Mouse (Mus musculus): ENCODE data around the gene Vwa1. TPM values are rescaled to one million over a fixed set of nuclear protein-coding genes. Genes with fewer than 3 reads are reported as not detected.
A peak's percentile ranks its signal among the peaks of the same experiment; 100 is the strongest.

Vwa1 gene
- polyA plus RNA-seq, 1 experiment from 2014 or later, result 6.5 TPM

DNA sequence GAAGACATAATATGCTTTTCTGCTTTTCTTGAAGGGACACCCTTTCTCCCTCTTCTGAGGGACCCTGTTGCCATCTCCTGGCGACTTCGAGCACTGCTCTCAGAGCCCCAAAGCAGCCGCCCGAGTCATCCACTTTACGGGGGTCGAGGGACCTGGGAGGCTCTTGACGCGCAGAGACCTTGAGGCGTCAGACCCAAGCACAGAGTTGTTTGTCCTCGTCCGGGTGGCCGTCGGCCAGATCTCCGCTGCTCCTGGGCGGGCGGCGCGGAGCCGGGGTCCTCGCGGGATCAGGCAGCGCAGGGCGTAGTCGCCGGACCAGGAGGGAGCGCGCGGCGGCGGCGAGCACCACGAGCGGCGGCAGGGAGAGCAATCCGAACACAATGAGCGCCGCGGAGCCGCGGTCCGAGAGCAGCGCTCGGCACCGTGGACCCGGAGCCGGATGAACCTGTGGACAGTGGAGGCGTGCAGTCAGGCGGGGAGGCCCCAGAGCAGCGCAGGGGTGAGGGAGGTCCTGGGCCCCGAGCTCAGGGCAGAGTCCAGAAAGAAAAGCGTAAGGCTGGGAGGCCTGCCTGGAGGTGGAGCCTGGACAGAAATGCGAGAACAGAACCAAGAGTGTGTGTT is 9.7 kb upstream of the Vwa1 start:
- TF ChIP-seq CTCF (IDR thresholded peaks at IDR 0.05), result peak; percentile 82
- TF ChIP-seq EP300 (IDR thresholded peaks at IDR 0.05), result no peak

GRCm38 (mm10) chr4:155783486-155784080 is 9.1 kb upstream of the Vwa1 start:
- DNase-seq (ENCODE audit: low spot score) (no peak), ATAC-seq (no peak)
- Histone ChIP-seq H3K27me3 (replicated peaks; ENCODE audit: insufficient read depth, low read length) (no peaks in the 10 kb centered on the region), H3K9ac (replicated peaks; ENCODE audit: low read depth) (no peak overlapping the region), H3K27ac (ENCODE audit: low read length) (no peak overlapping the region; the same call in 1 of the 2 replicates), H3K4me2 (replicated peaks; ENCODE audit: low read depth, low read length) (peak overlapping the region; percentile 61), H3K4me1 (ENCODE audit: insufficient read depth, low read depth, low read length) (no peaks in the 10 kb centered on the region), H3K36me3 (ENCODE audit: insufficient read depth, low read length) (no peaks in the 10 kb centered on the region), H3K9me3 (ENCODE audit: low read length) (no peaks in the 10 kb centered on the region), H3K4me3 (ENCODE audit: low read depth, low read length) (peak overlapping the region; percentile 47)
- 35% methylated on average over 16 of the region's 16 CpGs for WGBS
- TF ChIP-seq CTCF (IDR thresholded peaks at IDR 0.05) (no peak), EP300 (IDR thresholded peaks at IDR 0.05) (no peak)

More for the DNA sequence above, 9.7 kb upstream of the Vwa1 start:
- no peaks in the 10 kb centered on the region for H3K27me3 ChIP-seq (replicated peaks; ENCODE audit: insufficient read depth, low read length)
- peak overlapping the region; percentile 61 for H3K4me2 ChIP-seq (replicated peaks; ENCODE audit: low read depth, low read length)
- ATAC-seq, result peak; percentile 85
- H3K9me3 ChIP-seq (ENCODE audit: low read length), result no peaks in the 10 kb centered on the region
- H3K4me1 ChIP-seq (ENCODE audit: insufficient read depth, low read depth, low read length), result no peaks in the 10 kb centered on the region
- peak overlapping the region; percentile 64; the same call in 1 of the 2 replicates for H3K27ac ChIP-seq (ENCODE audit: low read length)
- WGBS, result 3% methylated on average over 52 of the region's 52 CpGs
- peak overlapping the region; percentile 47 for H3K4me3 ChIP-seq (ENCODE audit: low read depth, low read length)
- peak; percentile 85 for DNase-seq (ENCODE audit: low spot score)
- no peaks in the 10 kb centered on the region for H3K36me3 ChIP-seq (ENCODE audit: insufficient read depth, low read length)
- H3K9ac ChIP-seq (replicated peaks; ENCODE audit: low read depth), result peak overlapping the region; percentile 53

- Histone ChIP-seq H3K27ac (ENCODE audit: low read length) (peak overlapping the region; percentile 20; the same call in 1 of the 2 replicates), H3K4me1 (ENCODE audit: insufficient read depth, low read depth, low read length) (0 out of 2 replicates have a peak, but pooled peaks cover 4% of the 10 kb centered on the region), H3K9ac (replicated peaks; ENCODE audit: low read depth) (no peak overlapping the region), H3K4me3 (ENCODE audit: low read depth, low read length) (no peak overlapping the region), H3K36me3 (ENCODE audit: insufficient read depth, low read length) (no peaks in the 10 kb centered on the region), H3K4me2 (replicated peaks; ENCODE audit: low read depth, low read length) (no peak overlapping the region), H3K9me3 (ENCODE audit: low read length) (no peaks in the 10 kb centered on the region), H3K27me3 (replicated peaks; ENCODE audit: insufficient read depth, low read length) (no peaks in the 10 kb centered on the region)
- WGBS, result 17% methylated on average over 6 of the region's 6 CpGs
- peak; percentile 40 for ATAC-seq
- TF ChIP-seq EP300 (IDR thresholded peaks at IDR 0.05), result no peak
- TF ChIP-seq CTCF (IDR thresholded peaks at IDR 0.05), result no peak
- peak; percentile 53 for DNase-seq (ENCODE audit: low spot score)
Observed at GRCm38 (mm10) chr4:155780895-155781294, 6.4 kb upstream of the Vwa1 start.

DNA sequence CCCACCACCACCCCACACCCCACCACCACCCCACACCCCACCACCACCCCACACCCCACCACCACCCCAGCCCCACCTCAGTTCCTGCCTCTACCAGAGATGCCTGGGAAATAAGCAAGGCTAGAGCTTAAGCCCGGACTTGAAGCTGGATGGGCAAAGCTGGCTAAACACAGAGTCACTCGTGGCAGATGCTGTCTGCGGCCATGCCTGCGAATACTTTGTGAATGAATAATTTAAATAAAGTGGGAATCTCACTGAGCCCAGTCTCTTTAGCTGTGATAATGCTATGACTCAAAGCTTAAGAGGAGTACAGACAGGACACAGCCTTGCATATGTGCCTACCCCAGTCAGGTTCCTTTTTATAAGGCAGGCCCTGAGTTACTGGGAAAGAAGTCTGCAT is 5.0 kb upstream of the Vwa1 start:
- DNase-seq (ENCODE audit: low spot score) (no peak), ATAC-seq (no peak)
- H3K27me3 ChIP-seq (replicated peaks; ENCODE audit: insufficient read depth, low read length), result no peaks in the 10 kb centered on the region
- WGBS, result 82% methylated on average over 4 of the region's 4 CpGs
- no peak overlapping the region for H3K27ac ChIP-seq (ENCODE audit: low read length)
- TF ChIP-seq EP300 (IDR thresholded peaks at IDR 0.05), result no peak
- no peak for TF ChIP-seq CTCF (IDR thresholded peaks at IDR 0.05)
- no peak overlapping the region for H3K9ac ChIP-seq (replicated peaks; ENCODE audit: low read depth)
- H3K4me3 ChIP-seq (ENCODE audit: low read depth, low read length), result no peak overlapping the region
- peaks cover 11% of the 10 kb centered on the region for H3K4me1 ChIP-seq (ENCODE audit: insufficient read depth, low read depth, low read length)
- H3K9me3 ChIP-seq (ENCODE audit: low read length), result no peaks in the 10 kb centered on the region
- no peak overlapping the region for H3K4me2 ChIP-seq (replicated peaks; ENCODE audit: low read depth, low read length)
- no peaks in the 10 kb centered on the region for H3K36me3 ChIP-seq (ENCODE audit: insufficient read depth, low read length)

GRCm38 (mm10) chr4:155777816-155778215 is 3.3 kb upstream of the Vwa1 start:
- 38% methylated on average over 2 of the region's 2 CpGs for WGBS
- Histone ChIP-seq H3K9ac (replicated peaks; ENCODE audit: low read depth) (no peak overlapping the region), H3K4me1 (ENCODE audit: insufficient read depth, low read depth, low read length) (peaks cover 15% of the 10 kb centered on the region), H3K36me3 (ENCODE audit: insufficient read depth, low read length) (no peaks in the 10 kb centered on the region), H3K27me3 (replicated peaks; ENCODE audit: insufficient read depth, low read length) (0 out of 2 replicates have a peak, but pooled peaks cover 4% of the 10 kb centered on the region), H3K27ac (ENCODE audit: low read length) (0 out of 2 replicates have a peak overlapping the region, but pooled peaks have one; percentile 23), H3K4me2 (replicated peaks; ENCODE audit: low read depth, low read length) (no peak overlapping the region), H3K9me3 (ENCODE audit: low read length) (no peaks in the 10 kb centered on the region), H3K4me3 (ENCODE audit: low read depth, low read length) (no peak overlapping the region)
- no peak for TF ChIP-seq CTCF (IDR thresholded peaks at IDR 0.05)
- TF ChIP-seq EP300 (IDR thresholded peaks at IDR 0.05), result no peak
- ATAC-seq (no peak), DNase-seq (ENCODE audit: low spot score) (no peak)

DNA sequence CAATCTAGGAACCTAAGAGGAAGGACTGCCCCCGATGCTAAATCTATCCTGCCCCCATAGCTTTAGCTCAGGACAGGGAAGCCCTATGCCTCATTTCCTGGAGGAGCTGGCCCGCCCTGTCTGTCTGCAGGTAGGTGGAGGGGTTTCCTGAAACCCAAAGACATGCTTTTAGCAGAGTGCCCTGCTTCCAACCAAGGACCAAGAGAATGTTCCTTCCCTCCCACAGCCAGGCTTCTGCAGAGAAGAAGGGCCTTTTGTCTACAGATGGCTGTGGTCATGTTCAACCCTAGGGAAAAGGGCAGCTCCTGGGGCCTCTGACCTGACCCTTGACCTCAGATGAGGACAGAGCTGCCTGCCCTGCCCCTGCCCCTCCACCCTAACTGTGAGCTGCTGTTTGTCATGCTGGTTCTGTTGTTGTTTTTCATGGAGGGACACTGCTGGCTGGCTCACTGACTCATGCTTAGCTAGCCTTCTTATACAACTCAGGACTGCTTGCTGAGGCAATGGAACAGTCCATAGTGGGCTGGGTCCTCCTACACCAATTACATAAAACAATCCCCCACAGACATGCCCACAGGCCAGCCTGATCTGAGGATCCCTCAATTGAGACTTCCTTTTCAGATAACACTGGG is 2.3 kb upstream of the Vwa1 start:
- Histone ChIP-seq H3K9ac (replicated peaks; ENCODE audit: low read depth) (no peak overlapping the region), H3K4me1 (ENCODE audit: insufficient read depth, low read depth, low read length) (peaks cover 15% of the 10 kb centered on the region), H3K27ac (ENCODE audit: low read length) (no peak overlapping the region; the same call in 1 of the 2 replicates), H3K4me3 (ENCODE audit: low read depth, low read length) (no peak overlapping the region), H3K36me3 (ENCODE audit: insufficient read depth, low read length) (no peaks in the 10 kb centered on the region), H3K9me3 (ENCODE audit: low read length) (no peaks in the 10 kb centered on the region), H3K4me2 (replicated peaks; ENCODE audit: low read depth, low read length) (no peak overlapping the region), H3K27me3 (replicated peaks; ENCODE audit: insufficient read depth, low read length) (0 out of 2 replicates have a peak, but pooled peaks cover 4% of the 10 kb centered on the region)
- ATAC-seq (no peak; the same call in 1 of the 2 replicates), DNase-seq (ENCODE audit: low spot score) (no peak)
- WGBS, result 40% methylated on average over 2 of the region's 2 CpGs
- no peak for TF ChIP-seq EP300 (IDR thresholded peaks at IDR 0.05)
- no peak for TF ChIP-seq CTCF (IDR thresholded peaks at IDR 0.05)
